Mouse (Mus musculus) embryo, embryonic 10.5 days (tissue): Measurements from ENCODE around the gene Muc5ac.

Experiments used
- DNase-seq: peaks from one replicate; pipeline ENCODE4 v3.0.0-alpha.2; 2015; ENCODE audit warnings: low spot score

The Muc5ac gene

DNA sequence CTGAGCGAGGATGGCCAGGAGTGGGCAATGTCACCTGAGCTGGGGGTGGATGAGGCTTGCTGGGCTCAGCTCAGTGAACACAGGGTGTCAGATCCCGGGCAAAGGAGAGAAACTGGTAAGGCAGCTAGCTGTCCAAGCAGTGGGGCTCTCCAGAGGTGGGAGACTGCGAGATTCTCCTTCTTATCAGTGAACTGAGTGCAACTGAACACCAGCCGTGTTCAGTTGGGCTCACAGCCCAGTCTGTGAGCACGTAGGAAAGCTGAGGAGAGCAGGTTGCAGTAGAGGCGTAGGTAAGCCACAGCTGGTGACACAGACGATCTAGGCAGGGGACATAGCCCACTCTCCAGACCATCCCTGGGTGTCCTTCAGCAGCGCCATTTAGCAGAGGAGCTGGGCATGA, 47.7 kb downstream of the Muc5ac start:
- no peak for DNase-seq

DNA sequence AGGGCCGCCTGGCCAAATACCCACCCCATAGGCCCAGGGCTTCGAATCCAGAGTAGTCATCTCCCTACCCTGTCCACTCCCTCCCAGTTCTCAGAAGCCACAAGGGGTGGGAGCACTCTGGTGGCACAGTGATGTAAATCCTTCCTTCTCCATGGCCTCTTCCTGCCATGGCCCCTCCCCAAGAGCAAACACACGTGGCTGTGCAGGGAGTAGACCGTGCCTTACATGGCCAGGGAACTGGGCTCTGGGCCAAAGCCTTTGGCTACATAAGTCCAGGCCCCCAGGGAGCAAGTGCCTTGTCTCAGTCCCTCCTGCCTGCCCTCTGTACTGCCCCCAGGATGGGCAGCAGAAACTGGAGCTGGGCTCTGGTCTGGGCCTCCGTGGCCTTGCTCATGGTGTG, 50.0 kb downstream of the Muc5ac start, which contains the start of gene Muc5b:
Muc5b (plus strand) TSS at position 292 of the 400 bp plus-strand sequence.
- DNase-seq, result no peak

DNA sequence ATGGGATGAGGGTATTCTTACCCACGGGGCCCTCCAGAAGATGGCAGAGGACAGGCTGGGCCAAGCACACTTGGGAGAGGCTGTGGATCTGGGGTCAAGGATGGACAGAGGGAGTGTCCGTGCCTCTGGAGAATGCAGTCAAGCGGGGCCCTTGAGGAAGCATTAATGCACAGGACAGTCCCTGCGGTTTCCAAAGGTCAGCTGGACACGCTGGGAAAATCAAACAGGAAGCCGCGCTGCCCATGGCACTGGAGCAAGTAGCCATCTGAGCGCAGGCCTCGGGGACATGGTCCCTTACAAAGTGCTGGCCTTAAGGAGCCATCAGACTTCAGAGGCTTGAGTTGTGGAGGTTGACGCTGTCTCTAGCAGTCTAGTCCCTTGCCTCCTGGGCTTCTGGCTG, 51.6 kb downstream of the Muc5ac start:
- no peak for DNase-seq

DNA sequence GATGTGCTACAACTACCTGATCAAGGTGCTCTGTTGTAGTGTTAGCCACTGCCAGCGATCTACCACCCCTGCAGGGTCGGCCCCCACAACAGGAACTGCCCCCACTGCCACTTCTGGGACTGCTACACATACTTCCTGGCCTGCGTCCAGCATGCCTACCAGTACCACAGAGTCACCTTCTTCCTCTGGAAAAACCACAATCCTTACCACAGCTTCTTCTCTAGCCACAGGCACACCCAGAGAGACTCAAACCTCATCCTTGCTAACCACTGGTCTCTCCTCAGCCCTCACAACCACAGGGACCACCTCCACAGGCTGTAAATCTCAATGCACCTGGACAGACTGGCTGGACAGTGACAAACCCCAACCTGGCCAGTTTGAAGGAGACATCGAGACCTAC, 72.3 kb downstream of the Muc5ac start:
- DNase-seq, result no peak
